Mouse (Mus musculus): ENCODE data around the gene Cldn3.

DNA sequence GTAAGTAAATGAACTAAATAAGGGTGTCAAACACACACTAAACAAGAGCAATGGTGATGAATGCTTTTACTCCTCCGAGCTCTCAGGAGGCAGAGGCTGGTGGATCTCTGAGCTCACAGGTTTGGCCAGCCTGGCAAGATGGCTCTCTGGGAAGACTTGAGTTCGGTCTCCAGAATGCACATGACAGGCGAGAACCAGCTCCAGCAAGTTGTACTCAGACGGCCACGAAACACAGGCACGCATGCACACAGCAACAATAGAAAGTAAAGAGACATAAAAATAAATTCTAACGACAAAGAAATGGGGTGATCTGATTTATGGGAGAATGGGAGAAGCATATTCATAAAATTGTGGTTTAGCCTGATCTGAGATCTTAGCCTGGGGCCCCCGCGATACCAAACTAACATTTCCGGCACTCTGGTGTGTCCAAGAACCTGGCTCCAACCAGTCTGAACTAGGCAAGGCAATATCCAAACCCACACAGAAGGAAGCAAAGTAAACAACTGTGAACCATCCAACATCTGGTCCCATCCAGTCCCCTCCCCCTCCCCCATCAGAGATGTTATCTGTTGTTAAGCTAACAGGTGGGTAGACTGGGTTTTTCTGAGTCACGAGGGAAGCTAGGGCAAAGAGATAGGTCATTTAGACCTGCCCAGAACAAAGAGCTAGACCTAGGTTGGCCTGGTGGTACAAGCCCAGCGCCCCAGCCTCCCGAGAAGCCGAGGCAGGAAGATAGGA is 44.4 kb upstream of the Cldn3 start:
- TF ChIP-seq CTCF (IDR thresholded peaks at IDR 0.05; ENCODE audit: borderline replicate concordance, extremely low read depth, insufficient read depth, insufficient read length) (no peak), POLR2A (IDR thresholded peaks at IDR 0.05; ENCODE audit: borderline replicate concordance, extremely low read depth, insufficient read depth, insufficient read length, poor library complexity, severe bottlenecking) (no peak)

Measured in brain, embryonic 14.5 days (tissue).